Mouse (Mus musculus) liver, postnatal 0 days (tissue): ENCODE data around the gene Esrra. TPM values are rescaled to one million over a fixed set of nuclear protein-coding genes. Genes with fewer than 3 reads are reported as not detected.

Experiments
- ATAC-seq: fragments of 200-750 bp; cut with Nextera tagmentation; 2 replicates; pipeline ENCODE4 v1.8.0; 2017; ENCODE audit warnings: mild to moderate bottlenecking, moderate library complexity
- DNase-seq: peaks from one replicate; pipeline ENCODE4 v3.0.0-alpha.2; 2016
- H3K27ac ChIP-seq: fragments of 300-500 bp; sonication (generic); 2 replicates; pipeline ENCODE4 v1.5.1; 2014; ENCODE audit warnings: antibody characterized with exemption, moderate library complexity, mild to moderate bottlenecking, low read depth
- H3K27me3 ChIP-seq: fragments of 300-500 bp; sonication (generic); 2 replicates; pipeline ENCODE4 v1.6.1; 2014; ENCODE audit warnings: low read length, control low read depth, mixed read lengths; ENCODE audit not compliant: insufficient read depth
- H3K36me3 ChIP-seq: fragments of 300-500 bp; sonication (generic); replicated peaks from 2 replicates; pipeline ENCODE4 v1.6.1; 2014; ENCODE audit warnings: mild to moderate bottlenecking, control low read depth, low read length, moderate library complexity, mixed read lengths; ENCODE audit not compliant: insufficient read depth
- H3K4me1 ChIP-seq: fragments of 300-500 bp; sonication (generic); 2 replicates; pipeline ENCODE4 v1.6.1; 2014; ENCODE audit warnings: antibody characterized with exemption, mild to moderate bottlenecking, control low read depth; ENCODE audit not compliant: insufficient read depth
- H3K4me2 ChIP-seq: fragments of 300-500 bp; sonication (generic); 2 replicates; pipeline ENCODE4 v1.6.1; 2014; ENCODE audit warnings: low read depth, mild to moderate bottlenecking, low read length, moderate library complexity, mixed read lengths
- H3K4me3 ChIP-seq: fragments of 300-500 bp; sonication (generic); 2 replicates; pipeline ENCODE4 v1.5.1; 2014; ENCODE audit warnings: low read depth, low read length
- H3K9ac ChIP-seq: fragments of 300-500 bp; sonication (generic); replicated peaks from 2 replicates; pipeline ENCODE4 v1.6.1; 2014; ENCODE audit warnings: mild to moderate bottlenecking, moderate library complexity
- H3K9me3 ChIP-seq: fragments of 300-500 bp; sonication (generic); 2 replicates; pipeline ENCODE4 v1.6.1; 2016; ENCODE audit warnings: mild to moderate bottlenecking, control low read depth, low read length, mixed read lengths
- CTCF ChIP-seq: sonication (generic); IDR thresholded peaks from 2 replicates; pipeline ENCODE4 v1.5.1; 2016; ENCODE audit warnings: antibody characterized with exemption, low read depth
- EP300 ChIP-seq: IDR thresholded peaks from 2 replicates; pipeline ENCODE4 v1.6.1; 2016; ENCODE audit warnings: antibody characterized with exemption, low read depth, mild to moderate bottlenecking
- WGBS: fragments of 180-500 bp; shearing (Covaris S2); extraction: QIAGEN DNeasy Blood & Tissue Kit; methylation state at CpG from one replicate; pipeline ENCODE4 v1.1.7; 2014; ENCODE audit not compliant: insufficient replicate concordance; 5-methylcytosine and 5-hydroxymethylcytosine counted together
- polyA plus RNA-seq: library from polyadenylated mRNA; unstranded; fragments of >200 nt; fragmentation: Nextera tagmentation; extraction: Ambion mirVana; gene quantifications from 2 replicates; pipeline ENCODE4 v1.2.1, GENCODE M21; 2015

Gene Esrra
- polyA plus RNA-seq: 7.7 and 8.2 TPM in 2 replicates

- TF ChIP-seq EP300 (0 out of 2 replicates have a peak, but pooled peaks have one; percentile 22), CTCF (no peak)
- Histone ChIP-seq H3K4me2 (peak within 1 kb of the TSS; percentile 94), H3K36me3 (peaks cover 12% of the 10 kb centered on the region), H3K27me3 (peaks cover 29% of the 10 kb centered on the region), H3K4me1 (peaks cover 42% of the 10 kb centered on the region), H3K4me3 (peak within 1 kb of the TSS; percentile 71), H3K27ac (peak within 1 kb of the TSS; percentile 92), H3K9ac (peak within 1 kb of the TSS; percentile 79), H3K9me3 (no peaks in the 10 kb centered on the region)
- under 1% methylated on average over 64 of the region's 66 CpGs for WGBS
- ATAC-seq: peak; percentile 93
- peak; percentile 100 for DNase-seq
These were observed at the start of gene Esrra for GRCm38 (mm10) chr19:6921647-6922567. Esrra (minus strand) TSS chr19:6921813.

- Histone ChIP-seq H3K4me2 (peak overlapping the region; percentile 80), H3K9ac (no peak overlapping the region; the same call in 1 of the 2 replicates), H3K27ac (no peak overlapping the region), H3K27me3 (no peaks in the 10 kb centered on the region), H3K4me1 (peaks cover 32% of the 10 kb centered on the region), H3K36me3 (0 out of 2 replicates have a peak, but pooled peaks cover 5% of the 10 kb centered on the region), H3K9me3 (no peaks in the 10 kb centered on the region), H3K4me3 (no peak overlapping the region)
- DNase-seq (no peak), ATAC-seq (no peak)
- 32% methylated on average over 11 of the region's 11 CpGs for WGBS
- TF ChIP-seq CTCF: no peak
- no peak for TF ChIP-seq EP300
These were observed 49.0 kb upstream of the Esrra start for GRCm38 (mm10) chr19:6970460-6971085.

- H3K36me3 ChIP-seq: peaks cover 9% of the 10 kb centered on the region
- H3K4me3 ChIP-seq: peak overlapping the region; percentile 62
- H3K27ac ChIP-seq: no peak overlapping the region
- no peaks in the 10 kb centered on the region for H3K9me3 ChIP-seq
- peak overlapping the region; percentile 80 for H3K4me2 ChIP-seq
- H3K9ac ChIP-seq: peak overlapping the region; percentile 69
- 1% methylated on average over 44 of the region's 55 CpGs for WGBS
- H3K4me1 ChIP-seq: peaks cover 31% of the 10 kb centered on the region
- no peaks in the 10 kb centered on the region for H3K27me3 ChIP-seq
- ATAC-seq (peak; percentile 75), DNase-seq (peak; percentile 89)
- TF ChIP-seq EP300 (no peak), CTCF (peak; percentile 79)
These were observed 48.2 kb upstream of the Esrra start for GRCm38 (mm10) chr19:6969665-6970381.

GRCm38 (mm10) chr19:6969291-6969664 is 47.7 kb upstream of the Esrra start:
- Histone ChIP-seq H3K4me2 (peak overlapping the region; percentile 80), H3K27me3 (no peaks in the 10 kb centered on the region), H3K4me1 (peaks cover 31% of the 10 kb centered on the region), H3K27ac (no peak overlapping the region), H3K9me3 (no peaks in the 10 kb centered on the region), H3K9ac (peak overlapping the region; percentile 69), H3K36me3 (peaks cover 14% of the 10 kb centered on the region), H3K4me3 (peak overlapping the region; percentile 62)
- DNase-seq (no peak), ATAC-seq (no peak)
- under 1% methylated on average over 20 of the region's 20 CpGs for WGBS
- TF ChIP-seq EP300 (no peak), CTCF (no peak)

GRCm38 (mm10) chr19:6968491-6969271 is 47.1 kb upstream of the Esrra start:
- Histone ChIP-seq H3K4me3 (peak overlapping the region; percentile 62), H3K9ac (peak overlapping the region; percentile 69), H3K9me3 (no peaks in the 10 kb centered on the region), H3K4me2 (peak overlapping the region; percentile 80), H3K27ac (no peak overlapping the region), H3K27me3 (no peaks in the 10 kb centered on the region), H3K36me3 (peaks cover 15% of the 10 kb centered on the region), H3K4me1 (peaks cover 26% of the 10 kb centered on the region)
- DNase-seq: peak; percentile 52
- ATAC-seq: no peak
- TF ChIP-seq EP300: no peak
- no peak for TF ChIP-seq CTCF
- 10% methylated on average over 15 of the region's 15 CpGs for WGBS
